Mouse (Mus musculus): Measurements from ENCODE around the gene Ankrd31. TPM values are rescaled to one million over a fixed set of nuclear protein-coding genes. Genes with fewer than 3 reads are reported as not detected.

The Ankrd31 gene
- total RNA-seq, 1 experiment, result 1.4 TPM

DNA sequence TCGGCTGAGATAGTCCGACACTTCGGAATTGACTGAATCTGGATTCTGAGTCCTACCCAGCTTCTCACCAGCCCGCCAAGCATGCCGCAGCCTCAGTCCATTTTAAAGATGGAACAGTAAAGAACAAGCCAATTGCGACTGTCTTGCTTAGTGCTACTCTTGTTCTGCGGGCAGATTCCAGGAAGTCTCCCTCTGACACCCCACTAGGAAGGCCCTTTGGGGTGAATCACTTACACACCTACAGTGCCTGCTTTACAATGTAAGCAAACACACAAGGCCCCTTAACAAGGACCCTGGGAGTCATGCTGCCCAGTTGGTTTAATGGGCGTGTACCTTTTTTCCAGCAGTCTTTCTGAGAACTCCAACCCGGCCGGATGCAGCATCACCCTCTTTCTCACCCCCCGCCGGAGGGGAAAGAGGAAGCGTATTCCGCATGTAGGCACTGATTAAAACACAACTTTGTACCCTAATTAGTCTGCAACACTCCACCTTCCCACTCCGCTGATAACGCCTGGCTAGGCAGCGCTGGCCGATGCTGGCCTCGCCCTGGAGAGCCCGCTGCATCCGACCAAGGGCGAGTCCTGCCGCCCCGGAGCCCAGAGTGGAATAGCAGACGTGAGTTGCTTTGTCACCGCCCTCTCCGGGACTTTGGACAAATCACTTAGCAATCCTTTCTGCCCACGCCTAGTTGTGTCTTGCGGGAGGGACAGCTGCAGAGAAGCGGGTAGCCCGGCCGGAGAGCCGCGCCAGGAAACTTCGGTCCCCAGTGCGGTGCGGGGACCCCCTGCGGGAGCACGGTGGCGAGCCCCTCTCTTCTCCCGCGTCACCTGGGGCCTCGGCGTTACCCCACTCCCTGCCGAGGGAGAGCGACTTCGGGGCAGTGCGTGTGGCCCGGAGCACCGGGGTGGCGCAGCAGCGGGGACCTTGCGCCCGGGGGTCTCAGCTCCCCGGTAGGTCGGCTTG lies 176.2 kb downstream of the Ankrd31 start, which contains the start of gene Gcnt4:
Gene Gcnt4 (plus strand): TSS at position 691 of the 963 bp plus-strand sequence.
- TF ChIP-seq ZC3H11A (IDR thresholded peaks at IDR 0.05; ENCODE audit: borderline replicate concordance, low read depth, low read length) (no peak), ZNF384 (IDR thresholded peaks at IDR 0.05; ENCODE audit: low read depth, low read length) (no peak), MAFK (IDR thresholded peaks at IDR 0.05; ENCODE audit: insufficient read depth, low read depth, low read length) (no peak), CHD2 (IDR thresholded peaks at IDR 0.05; ENCODE audit: low read depth, low read length) (no peak), HCFC1 (IDR thresholded peaks at IDR 0.05; ENCODE audit: borderline replicate concordance, insufficient read depth, low read length) (no peak)
- no peaks in the 10 kb centered on the region for H3K36me3 ChIP-seq (ENCODE audit: control insufficient read depth, insufficient read depth, low read length, poor library complexity, severe bottlenecking)
- H3K4me3 ChIP-seq (ENCODE audit: insufficient read depth in 1 of 2, low read depth in 1 of 2, low read length in 2 of 2, poor library complexity in 1 of 2, severe bottlenecking in 1 of 2), result peak within 1 kb of the TSS; percentile 71 to 77
- H3K9ac ChIP-seq (ENCODE audit: insufficient read depth, low read depth, low read length, poor library complexity, severe bottlenecking), result peak within 1 kb of the TSS; percentile 41
- no peak for DNase-seq (ENCODE audit: low read depth, low spot score)
- no peak within 1 kb of the TSS for H3K27ac ChIP-seq (ENCODE audit: insufficient read depth, low read depth, low read length, poor library complexity, severe bottlenecking)
- no peaks in the 10 kb centered on the region for H3K9me3 ChIP-seq (ENCODE audit: control insufficient read depth, insufficient read depth, low read depth, low read length)
- in situ Hi-C loops (cut with MboI; ENCODE audit: low sequenced_read_pairs in 2 of 2, unreplicated experiment in 2 of 2), result no loop called here
- peaks cover 0 to 4% of the 10 kb centered on the region in 2 experiments; a peak in 2 of 4 replicates for H3K4me1 ChIP-seq (ENCODE audit: control insufficient read depth in 2 of 2, insufficient read depth in 2 of 2, low read length in 2 of 2, poor library complexity in 1 of 2)

- Histone ChIP-seq H3K27ac (ENCODE audit: insufficient read depth, low read depth, low read length, poor library complexity, severe bottlenecking) (no peak overlapping the region), H3K9ac (ENCODE audit: insufficient read depth, low read depth, low read length, poor library complexity, severe bottlenecking) (peak overlapping the region; percentile 41), H3K4me3 (ENCODE audit: insufficient read depth in 1 of 2, low read depth in 1 of 2, low read length in 2 of 2, poor library complexity in 1 of 2, severe bottlenecking in 1 of 2) (peak overlapping the region; percentile 71 to 77), H3K9me3 (ENCODE audit: control insufficient read depth, insufficient read depth, low read depth, low read length) (no peaks in the 10 kb centered on the region), H3K36me3 (ENCODE audit: control insufficient read depth, insufficient read depth, low read length, poor library complexity, severe bottlenecking) (no peaks in the 10 kb centered on the region), H3K4me1 (ENCODE audit: control insufficient read depth in 2 of 2, insufficient read depth in 2 of 2, low read length in 2 of 2, poor library complexity in 1 of 2) (peaks cover 0 to 4% of the 10 kb centered on the region in 2 experiments; a peak in 2 of 4 replicates)
- in situ Hi-C loops (cut with MboI; ENCODE audit: low sequenced_read_pairs in 2 of 2, unreplicated experiment in 2 of 2), result no loop called here
- no peak for DNase-seq (ENCODE audit: low read depth, low spot score)
- TF ChIP-seq ZNF384 (IDR thresholded peaks at IDR 0.05; ENCODE audit: low read depth, low read length) (no peak), ZC3H11A (IDR thresholded peaks at IDR 0.05; ENCODE audit: borderline replicate concordance, low read depth, low read length) (no peak)
These were observed 177.1 kb downstream of the Ankrd31 start for GRCm38 (mm10) chr13:96924985-96925745.

- Histone ChIP-seq H3K9me3 (ENCODE audit: control insufficient read depth, insufficient read depth, low read depth, low read length) (no peaks in the 10 kb centered on the region), H3K9ac (ENCODE audit: insufficient read depth, low read depth, low read length, poor library complexity, severe bottlenecking) (no peak overlapping the region), H3K36me3 (ENCODE audit: control insufficient read depth, insufficient read depth, low read length, poor library complexity, severe bottlenecking) (no peaks in the 10 kb centered on the region), H3K4me1 (ENCODE audit: control insufficient read depth in 2 of 2, insufficient read depth in 2 of 2, low read length in 2 of 2, poor library complexity in 1 of 2) (peaks cover 0 to 4% of the 10 kb centered on the region in 2 experiments; a peak in 2 of 4 replicates), H3K27ac (ENCODE audit: insufficient read depth, low read depth, low read length, poor library complexity, severe bottlenecking) (no peak overlapping the region), H3K4me3 (ENCODE audit: insufficient read depth in 1 of 2, low read depth in 1 of 2, low read length in 2 of 2, poor library complexity in 1 of 2, severe bottlenecking in 1 of 2) (no peak overlapping the region)
- no peak for TF ChIP-seq MAFK (IDR thresholded peaks at IDR 0.05; ENCODE audit: insufficient read depth, low read depth, low read length)
- in situ Hi-C loops (cut with MboI; ENCODE audit: low sequenced_read_pairs in 2 of 2, unreplicated experiment in 2 of 2), result no loop called here
- DNase-seq (ENCODE audit: low read depth, low spot score), result no peak
These were observed 178.1 kb downstream of the Ankrd31 start for GRCm38 (mm10) chr13:96925991-96926725.

GRCm38 (mm10) chr13:96927781-96928180 lies 179.7 kb downstream of the Ankrd31 start:
- Histone ChIP-seq H3K36me3 (ENCODE audit: control insufficient read depth, insufficient read depth, low read length, poor library complexity, severe bottlenecking) (no peaks in the 10 kb centered on the region), H3K4me3 (ENCODE audit: insufficient read depth in 1 of 2, low read depth in 1 of 2, low read length in 2 of 2, poor library complexity in 1 of 2, severe bottlenecking in 1 of 2) (no peak overlapping the region), H3K4me1 (ENCODE audit: control insufficient read depth in 2 of 2, insufficient read depth in 2 of 2, low read length in 2 of 2, poor library complexity in 1 of 2) (peaks cover 0 to 4% of the 10 kb centered on the region in 2 experiments; a peak in 2 of 4 replicates), H3K9ac (ENCODE audit: insufficient read depth, low read depth, low read length, poor library complexity, severe bottlenecking) (no peak overlapping the region), H3K27ac (ENCODE audit: insufficient read depth, low read depth, low read length, poor library complexity, severe bottlenecking) (no peak overlapping the region), H3K9me3 (ENCODE audit: control insufficient read depth, insufficient read depth, low read depth, low read length) (no peaks in the 10 kb centered on the region)
- DNase-seq (ENCODE audit: low read depth, low spot score), result no peak
- in situ Hi-C loops (cut with MboI; ENCODE audit: low sequenced_read_pairs in 2 of 2, unreplicated experiment in 2 of 2), result no loop called here
- no peak for TF ChIP-seq ZNF384 (IDR thresholded peaks at IDR 0.05; ENCODE audit: low read depth, low read length)
- TF ChIP-seq HCFC1 (IDR thresholded peaks at IDR 0.05; ENCODE audit: borderline replicate concordance, insufficient read depth, low read length), result no peak
- TF ChIP-seq MAFK (IDR thresholded peaks at IDR 0.05; ENCODE audit: insufficient read depth, low read depth, low read length), result no peak
- no peak for TF ChIP-seq ZC3H11A (IDR thresholded peaks at IDR 0.05; ENCODE audit: borderline replicate concordance, low read depth, low read length)
- TF ChIP-seq CHD2 (IDR thresholded peaks at IDR 0.05; ENCODE audit: low read depth, low read length), result no peak

All from ES-E14 (cell line).